Mouse (Mus musculus): ENCODE results near the gene Itpr3.

The Itpr3 gene

GRCm38 (mm10) chr17:27038335-27039050 is 18.6 kb upstream of the Itpr3 start:
- no peak for DNase-seq (ENCODE audit: low read depth, low spot score)

GRCm38 (mm10) chr17:27039432-27040102 is 17.5 kb upstream of the Itpr3 start:
- DNase-seq (ENCODE audit: low read depth, low spot score): no peak

GRCm38 (mm10) chr17:27040304-27041045 is 16.6 kb upstream of the Itpr3 start:
- DNase-seq (ENCODE audit: low read depth, low spot score): peak; percentile 74

- no peak for DNase-seq (ENCODE audit: low read depth, low spot score)
Measured at GRCm38 (mm10) chr17:27041046-27041786, 15.9 kb upstream of the Itpr3 start.

DNA sequence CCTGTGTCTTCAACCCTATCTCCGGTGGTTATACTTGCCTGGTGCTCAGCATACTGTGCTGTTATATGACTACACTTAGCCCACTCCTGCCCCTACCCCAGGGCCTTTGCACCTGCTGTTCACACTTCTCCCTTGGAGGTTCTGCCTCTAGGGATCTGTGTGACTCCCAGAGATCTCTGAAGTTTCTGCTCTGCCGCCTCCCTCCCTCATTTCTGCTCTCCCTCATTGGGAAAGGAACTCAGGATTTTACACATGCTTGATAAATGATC is 15.4 kb upstream of the Itpr3 start:
- DNase-seq (ENCODE audit: low read depth, low spot score): peak; percentile 21

- DNase-seq (ENCODE audit: low read depth, low spot score): peak; percentile 80
Measured at GRCm38 (mm10) chr17:27042840-27043239, 14.3 kb upstream of the Itpr3 start.

GRCm38 (mm10) chr17:27045164-27045563 is 11.9 kb upstream of the Itpr3 start:
- DNase-seq (ENCODE audit: low read depth, low spot score): no peak

DNA sequence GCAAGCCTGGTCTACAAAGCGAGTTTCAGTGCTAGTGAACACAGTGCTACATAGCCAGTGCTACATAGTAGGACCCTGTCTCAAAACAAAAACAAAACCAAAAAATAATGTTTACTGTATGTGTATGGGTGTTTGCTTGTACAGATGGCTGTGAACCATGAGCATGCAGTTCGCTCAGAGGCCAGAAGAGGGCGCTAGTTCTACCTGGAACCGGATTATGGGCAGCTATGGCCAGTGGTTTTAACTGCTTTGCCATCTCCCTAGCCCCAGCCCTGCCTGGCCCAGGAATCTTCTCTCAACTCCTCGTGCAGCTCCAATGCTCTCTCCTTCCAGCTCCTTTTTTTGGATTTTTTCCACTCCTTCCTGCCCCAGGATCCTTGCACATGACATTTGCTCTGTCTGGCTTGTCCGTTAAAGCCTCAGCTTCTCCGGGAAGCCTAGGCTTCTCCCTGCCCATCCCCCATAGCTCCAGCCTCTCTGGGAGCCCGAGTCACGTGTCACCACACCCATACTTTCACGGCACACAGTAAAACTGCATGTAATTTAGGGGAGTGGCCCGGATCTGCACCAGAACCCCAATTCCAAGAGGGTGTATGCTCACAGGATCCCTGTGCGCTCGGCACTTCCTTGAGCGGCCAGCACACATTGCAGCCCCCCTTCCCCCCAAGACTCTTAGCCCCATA is 9.2 kb upstream of the Itpr3 start:
- peak; percentile 50 for DNase-seq (ENCODE audit: low read depth, low spot score)

DNA sequence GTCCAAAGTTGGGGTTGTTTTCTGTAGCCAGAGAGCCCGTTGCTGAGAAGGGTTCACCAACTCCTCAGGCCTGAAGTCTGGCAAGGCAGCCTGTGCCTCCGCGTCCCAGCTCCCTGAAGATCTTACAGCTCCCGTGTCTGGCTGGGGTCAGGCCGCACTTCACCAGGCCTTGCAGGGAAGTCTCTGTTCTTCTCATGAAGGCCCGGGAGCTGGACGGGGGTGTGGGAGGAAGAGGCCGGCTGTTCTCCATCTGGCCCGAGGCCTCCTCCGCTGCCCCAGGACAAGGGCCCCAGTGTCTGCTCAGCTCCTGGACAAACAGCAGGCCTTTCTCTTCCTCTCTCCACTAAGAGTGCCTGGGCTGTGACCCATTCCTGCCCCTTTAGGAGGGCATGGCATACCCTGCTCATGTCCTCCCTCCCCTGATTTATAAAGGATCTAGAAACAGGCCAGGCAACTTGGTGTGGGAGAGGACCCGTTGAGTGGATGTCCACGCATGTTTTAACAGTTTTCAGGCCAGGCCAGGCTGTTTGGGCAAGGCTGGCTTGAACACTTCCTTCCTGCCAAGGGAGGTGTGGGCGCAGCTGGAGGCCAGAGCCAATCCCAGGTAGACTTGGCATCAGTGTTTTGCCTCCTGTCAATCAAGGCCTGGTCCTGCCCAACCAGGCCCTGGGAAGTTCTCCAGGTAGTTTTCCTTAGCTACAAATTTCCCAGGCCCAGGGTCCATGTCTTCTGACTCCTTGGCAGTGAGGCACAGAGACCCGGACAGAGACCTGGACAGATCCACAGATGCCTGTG is 8.5 kb upstream of the Itpr3 start:
- no peak for DNase-seq (ENCODE audit: low read depth, low spot score)

DNA sequence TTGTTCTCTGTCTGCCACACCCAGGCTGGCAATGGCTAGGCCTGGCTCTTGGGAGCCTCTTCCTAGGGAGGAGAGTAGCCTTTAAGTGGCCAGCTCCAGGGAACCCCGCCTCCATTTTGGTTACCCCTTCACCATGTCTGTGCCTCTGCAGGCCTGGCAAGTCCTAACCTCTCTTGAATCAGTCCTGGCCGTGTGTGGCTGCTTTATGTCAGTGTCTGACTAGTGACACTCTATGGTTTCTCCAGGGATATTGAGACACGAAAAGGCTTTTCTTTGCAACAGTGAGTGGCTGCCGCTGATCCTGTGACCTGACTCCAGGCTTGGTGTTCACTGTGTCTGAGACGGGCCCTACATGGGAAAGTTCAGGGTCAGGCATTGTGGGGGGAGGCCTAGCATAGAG is 6.3 kb upstream of the Itpr3 start:
- no peak for DNase-seq (ENCODE audit: low read depth, low spot score)

DNA sequence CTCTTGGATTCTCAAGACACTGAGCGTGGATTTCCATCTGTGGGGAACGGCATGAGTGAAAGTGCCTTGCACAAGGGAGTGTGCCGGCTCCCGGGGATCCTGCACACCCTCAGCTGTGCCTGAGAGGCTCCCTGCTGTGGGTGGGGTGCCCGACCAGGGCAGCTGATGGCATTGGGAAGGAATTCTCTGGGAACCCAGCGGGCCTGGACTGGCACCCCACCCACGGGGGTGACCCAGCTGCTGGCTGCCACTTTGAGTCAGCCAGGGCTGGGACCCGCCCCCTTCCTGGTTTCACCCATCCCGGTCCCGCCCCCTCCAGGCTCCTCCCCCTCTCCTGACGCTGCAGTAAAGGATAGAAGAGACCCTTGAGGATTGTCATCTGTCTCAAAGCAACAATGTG is 5.6 kb upstream of the Itpr3 start:
- peak; percentile 63 for DNase-seq (ENCODE audit: low read depth, low spot score)

GRCm38 (mm10) chr17:27056170-27056569 is 934 bp upstream of the Itpr3 start:
- peak; percentile 94 for DNase-seq (ENCODE audit: low read depth, low spot score)

GRCm38 (mm10) chr17:27057517-27058055 is 482 bp downstream of the Itpr3 start:
- DNase-seq (ENCODE audit: low read depth, low spot score): no peak

DNA sequence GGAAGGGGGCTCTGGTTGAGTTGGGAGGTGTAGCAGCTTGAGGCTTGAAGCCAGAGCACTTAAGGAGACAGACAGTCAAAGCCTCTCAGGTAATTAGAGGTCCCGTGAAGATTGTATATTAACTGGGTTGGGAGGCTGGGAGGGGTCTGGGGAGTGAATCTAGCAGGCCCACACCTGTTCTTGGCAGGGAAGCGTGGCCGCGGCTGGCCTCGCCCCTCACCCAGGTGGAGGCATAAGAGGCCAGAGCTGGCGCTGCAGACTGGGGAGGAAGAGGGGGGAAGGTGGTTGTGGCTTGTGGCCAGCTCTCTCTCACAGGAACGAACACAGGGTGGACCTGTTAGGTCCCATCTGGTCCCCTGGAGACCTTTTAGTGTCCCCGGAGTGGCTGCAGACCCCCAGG is 3.6 kb downstream of the Itpr3 start:
- peak; percentile 37 for DNase-seq (ENCODE audit: low read depth, low spot score)

DNA sequence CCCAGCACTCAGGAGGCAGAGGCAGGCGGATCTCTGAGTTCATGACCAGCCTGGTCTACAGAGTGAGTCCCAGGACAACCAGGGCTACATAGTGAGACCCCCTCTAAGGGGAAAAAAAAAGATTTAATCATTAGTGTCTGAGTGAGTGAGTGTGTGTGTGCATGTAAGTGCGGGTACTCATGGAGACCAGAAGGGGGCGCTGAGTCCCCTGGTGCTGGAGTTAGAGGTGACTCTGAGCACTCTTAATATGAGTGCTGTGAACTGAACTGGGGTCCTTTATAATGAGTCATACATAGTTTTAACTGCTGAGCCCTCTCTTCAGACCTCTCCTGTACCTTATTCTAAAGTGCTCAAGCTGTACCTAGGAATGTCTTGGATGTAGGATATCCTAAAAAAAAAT is 4.6 kb downstream of the Itpr3 start:
- no peak for DNase-seq (ENCODE audit: low read depth, low spot score)

DNA sequence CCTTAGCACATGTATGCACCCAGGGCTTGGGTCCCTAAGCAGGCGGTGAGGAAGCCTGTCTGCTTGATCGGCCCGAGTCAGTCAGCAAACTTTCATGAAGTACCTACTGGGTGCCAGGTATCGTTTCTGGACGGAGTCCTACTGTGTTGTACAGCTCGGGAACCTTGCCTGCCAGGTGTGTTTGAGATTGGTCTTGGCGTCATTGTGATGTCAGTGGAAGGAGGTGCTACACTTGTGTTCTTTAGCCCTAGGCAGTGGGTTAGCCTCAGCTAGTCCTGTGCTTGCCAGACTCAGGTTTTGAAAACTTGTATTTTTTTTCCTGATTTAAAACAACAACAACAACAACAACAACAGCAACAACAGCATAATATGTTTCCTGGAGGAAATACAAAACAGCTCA is 5.6 kb downstream of the Itpr3 start:
- no peak for DNase-seq (ENCODE audit: low read depth, low spot score)

DNA sequence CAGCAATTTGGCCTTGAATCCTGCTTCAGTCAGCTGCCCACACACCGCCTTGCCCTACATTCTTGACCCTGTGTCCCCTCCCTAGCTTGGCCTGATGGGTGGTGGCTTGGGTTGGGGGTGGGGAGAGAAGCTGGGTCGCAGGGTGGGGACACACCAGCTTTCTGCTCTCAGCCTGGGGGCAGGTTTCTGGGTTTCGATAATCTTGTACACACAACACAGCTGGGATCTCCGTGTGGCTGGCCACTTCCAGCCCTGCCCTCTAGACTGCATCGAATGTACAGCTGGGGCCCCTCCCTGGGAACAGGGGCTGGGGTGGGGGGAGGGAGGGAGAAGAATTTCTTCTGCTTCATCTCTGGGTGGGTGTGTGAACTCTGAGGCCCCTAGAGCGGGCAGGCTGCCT is 6.6 kb downstream of the Itpr3 start:
- peak; percentile 56 for DNase-seq (ENCODE audit: low read depth, low spot score)

- peak; percentile 79 for DNase-seq (ENCODE audit: low read depth, low spot score)
Measured at GRCm38 (mm10) chr17:27064195-27064594, 7.1 kb downstream of the Itpr3 start.

DNA sequence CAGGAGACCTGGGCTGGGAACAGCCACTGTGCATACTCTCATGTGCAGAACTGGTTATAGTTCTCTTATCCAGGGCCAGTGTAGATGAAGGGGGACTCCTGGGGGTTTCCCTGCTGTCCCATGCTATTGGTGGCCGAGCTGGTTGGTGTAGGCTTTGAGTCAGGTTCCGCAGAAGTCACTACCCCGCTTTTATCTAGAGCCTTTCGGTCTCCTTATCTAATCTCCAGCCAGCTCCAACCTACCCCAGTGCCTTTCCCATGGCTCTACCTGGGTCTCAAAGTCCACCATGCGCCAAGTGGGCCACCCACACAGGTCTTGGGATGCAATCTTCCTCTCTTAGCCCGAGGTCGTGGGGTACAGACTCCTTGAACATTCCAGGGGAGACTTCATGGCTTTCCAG is 9.0 kb downstream of the Itpr3 start:
- no peak for DNase-seq (ENCODE audit: low read depth, low spot score)

- peak; percentile 50 for DNase-seq (ENCODE audit: low read depth, low spot score)
Measured at GRCm38 (mm10) chr17:27069071-27069470, 12.0 kb downstream of the Itpr3 start.

DNA sequence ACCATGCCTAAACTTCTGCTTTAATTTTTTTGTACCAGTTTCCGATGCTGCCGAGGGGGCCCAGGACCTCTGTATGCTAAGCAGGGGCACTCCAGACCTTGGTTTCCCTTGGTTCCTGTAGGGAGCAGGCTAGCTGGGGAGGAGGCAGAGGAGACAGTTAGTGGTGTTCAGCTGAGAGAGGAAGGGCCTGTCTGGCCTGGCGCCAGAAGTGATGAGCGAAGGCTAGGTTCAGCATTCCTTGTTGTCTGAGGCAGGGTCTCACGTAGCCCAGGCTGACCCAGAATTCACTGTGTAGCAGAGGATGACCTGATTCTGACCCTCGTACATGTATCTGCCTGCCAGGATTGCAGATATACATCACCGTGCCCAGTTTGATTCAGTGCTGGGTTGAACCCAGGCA is 13.8 kb downstream of the Itpr3 start:
- no peak for DNase-seq (ENCODE audit: low read depth, low spot score)
